9 mouse cellular contexts compared by ENCODE assay signal in the genomic region with DNA sequence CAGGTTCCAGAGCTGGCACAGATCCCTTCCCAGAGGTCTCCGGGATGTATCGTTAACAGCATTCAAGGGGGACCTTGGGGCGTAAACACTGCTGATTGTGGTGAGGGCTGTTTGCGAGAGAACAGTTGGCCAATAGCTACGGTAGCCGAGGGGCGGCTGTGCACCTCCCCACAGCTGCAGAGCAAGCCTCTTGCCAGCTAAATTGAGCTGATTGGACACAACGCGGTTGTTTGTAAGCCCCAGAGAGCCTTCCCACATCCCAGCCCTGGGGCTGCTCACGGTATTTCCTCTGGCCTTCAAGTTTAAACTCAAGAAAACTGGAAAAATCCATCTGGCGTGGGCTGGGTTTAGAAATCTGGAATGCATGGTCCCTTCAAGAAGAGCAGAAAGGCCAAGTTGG.
DNase-seq lines count a peak whose midpoint lies in the region; ATAC-seq and TF ChIP-seq lines count a peak whose summit lies in the region.
"Had no signal": no experiment of that assay in that cellular context is flagged by ENCODE, and none has a peak within 500 bp of the region (broad histone marks: within the 10 kb centered on the region; RNA-seq: fewer than 3 reads in every experiment).

No protein-coding gene starts in this region.

- H3K79me2 ChIP-seq in myocyte (ENCODE audit: control insufficient read depth, insufficient read depth): no peaks in the 10 kb centered on the region

- TF ChIP-seq POLR2A in myocyte (IDR thresholded peaks at IDR 0.05; ENCODE audit: insufficient read length, low read depth): no peak

- H3ac ChIP-seq in myocyte (ENCODE audit: control insufficient read depth, insufficient read length): no peak overlapping the region

- H3K4me3 ChIP-seq in heart, embryonic 12.5 days: no peak overlapping the region
- no peak overlapping the region for H3K4me3 ChIP-seq in myocyte
- no peak overlapping the region for H3K4me3 ChIP-seq in forebrain, embryonic 13.5 days
- H3K4me3 ChIP-seq: liver, embryonic 15.5 days had no signal

- 0 out of 2 replicates have a peak, but pooled peaks cover 2% of the 10 kb centered on the region for H3K9me3 ChIP-seq in heart, embryonic 12.5 days (replicated peaks)
- H3K9me3 ChIP-seq in forebrain, embryonic 13.5 days (replicated peaks): no peaks in the 10 kb centered on the region
- H3K9me3 ChIP-seq: liver, embryonic 15.5 days had no signal

- H3K27me3 ChIP-seq in heart, embryonic 12.5 days (replicated peaks): no peaks in the 10 kb centered on the region
- H3K27me3 ChIP-seq in myocyte (ENCODE audit: control insufficient read depth, insufficient read depth, insufficient read length): no peaks in the 10 kb centered on the region
- H3K27me3 ChIP-seq in forebrain, embryonic 13.5 days: no peaks in the 10 kb centered on the region
- H3K27me3 ChIP-seq: liver, embryonic 15.5 days had no signal

- no peaks in the 10 kb centered on the region for H3K36me3 ChIP-seq in heart, embryonic 12.5 days
- no peaks in the 10 kb centered on the region for H3K36me3 ChIP-seq in myocyte (ENCODE audit: control insufficient read depth, insufficient read depth)
- H3K36me3 ChIP-seq in forebrain, embryonic 13.5 days (ENCODE audit: poor library complexity, severe bottlenecking): no peaks in the 10 kb centered on the region
- H3K36me3 ChIP-seq: liver, embryonic 15.5 days had no signal

- no peak overlapping the region for H3K9ac ChIP-seq in heart, embryonic 12.5 days
- no peak overlapping the region for H3K9ac ChIP-seq in forebrain, embryonic 13.5 days
- H3K9ac ChIP-seq: liver, embryonic 15.5 days had no signal

- ATAC-seq in heart, embryonic 12.5 days (ENCODE audit: insufficient number of reproducible peaks, low FRiP score): no peak
- no peak for ATAC-seq in erythroid progenitor cell, adult 5-6 weeks (replicated peaks; ENCODE audit: low FRiP score, poor library complexity, severe bottlenecking)
- no peak for ATAC-seq in forebrain, embryonic 13.5 days

- H3K27ac ChIP-seq in heart, embryonic 12.5 days (ENCODE audit: poor library complexity, severe bottlenecking): no peak overlapping the region
- no peak overlapping the region for H3K27ac ChIP-seq in forebrain, embryonic 13.5 days
- H3K27ac ChIP-seq: liver, embryonic 15.5 days had no signal

- no peak overlapping the region for H3K4me2 ChIP-seq in heart, embryonic 12.5 days
- H3K4me2 ChIP-seq in myocyte (ENCODE audit: low read depth): no peak overlapping the region
- H3K4me2 ChIP-seq in forebrain, embryonic 13.5 days: no peak overlapping the region
- H3K4me2 ChIP-seq: liver, embryonic 15.5 days had no signal

- WGBS in heart, embryonic 12.5 days: 80% methylated on average over 11 of the region's 11 CpGs
- 84% methylated on average over 11 of the region's 11 CpGs for WGBS in forebrain, embryonic 13.5 days

- H3K4me1 ChIP-seq in heart, embryonic 12.5 days (replicated peaks): peaks cover 18% of the 10 kb centered on the region
- H3K4me1 ChIP-seq in forebrain, embryonic 13.5 days: no peaks in the 10 kb centered on the region
- H3K4me1 ChIP-seq: liver, embryonic 15.5 days had no signal

- DNase-seq in heart, adult 18-20 months: peak; percentile 82 to 91
- peak; percentile 55 for DNase-seq in fibroblast of lung, adult 2 months (ENCODE audit: low read depth)
- peak; percentile 43 for DNase-seq in kidney, adult 9 months
- no peak for DNase-seq in thymus, adult 18-20 months

TF ChIP-seq in myocyte, 11 proteins besides CTCF, POLR2A, EP300 and RAD21:
- TF ChIP-seq POLR2AphosphoS2 (IDR thresholded peaks at IDR 0.05; ENCODE audit: insufficient read length, low read depth) (no peak), CEBPB (IDR thresholded peaks at IDR 0.05; ENCODE audit: insufficient read depth, poor library complexity, severe bottlenecking) (no peak), TCF3 (IDR thresholded peaks at IDR 0.05; ENCODE audit: insufficient read length, low read depth) (no peak), MYOD1 (IDR thresholded peaks at IDR 0.05; ENCODE audit: control insufficient read depth in 1 of 3, insufficient read length in 2 of 3, low read depth in 2 of 3) (peak in 2 of 3 experiments; percentile 4 to 30), MYOG (IDR thresholded peaks at IDR 0.05; ENCODE audit: control insufficient read depth in 1 of 3, insufficient read depth in 1 of 3, insufficient read length in 2 of 3, low read depth in 2 of 3) (peak in 1 of 3 experiments; percentile 48), SRF (IDR thresholded peaks at IDR 0.05; ENCODE audit: control insufficient read depth, insufficient read length, low read depth) (no peak), USF1 (IDR thresholded peaks at IDR 0.05; ENCODE audit: low read depth) (no peak), E2F4 (IDR thresholded peaks at IDR 0.05; ENCODE audit: insufficient read depth) (no peak), MAX (IDR thresholded peaks at IDR 0.05; ENCODE audit: low read depth) (no peak)

Comparison
In these comparisons a context has a peak if more than half of its experiments do, and no peak if none do; other contexts are left out.
1. DNase-seq: peak in heart, adult 18-20 months (2 of 2), fibroblast of lung, adult 2 months (single experiment) and kidney, adult 9 months (single experiment); none in thymus, adult 18-20 months (0 of 2).